Mouse (Mus musculus): ENCODE results near the gene Stk16. TPM values are rescaled to one million over a fixed set of nuclear protein-coding genes. Genes with fewer than 3 reads are reported as not detected.

The Stk16 gene
- polyA plus RNA-seq, 1 experiment from 2014 or later = 120 TPM

DNA sequence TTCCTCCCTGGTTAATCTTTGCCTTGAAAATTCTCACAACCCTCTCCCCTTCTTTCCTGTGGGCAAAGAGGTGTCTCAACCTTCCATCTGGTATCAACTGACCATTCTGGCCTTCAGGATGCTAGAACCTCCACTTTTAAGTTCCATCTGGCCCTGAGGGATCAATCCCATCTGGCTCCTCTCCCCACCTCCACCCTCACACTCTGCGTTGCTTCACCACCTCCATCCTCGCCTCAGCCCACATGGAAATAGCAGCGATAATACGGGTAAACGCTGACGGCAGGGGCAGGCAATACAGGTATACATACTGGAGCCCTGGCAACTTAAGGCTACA lies 7.2 kb downstream of the Stk16 start:
- H3K4me2 ChIP-seq (ENCODE audit: low read length) = peak overlapping the region; percentile 97
- H3K4me3 ChIP-seq (replicated peaks; ENCODE audit: low read depth, low read length) = no peak overlapping the region
- DNase-seq (no peak), ATAC-seq (ENCODE audit: low FRiP score, low TSS enrichment) (no peak)
- H3K27me3 ChIP-seq (ENCODE audit: control insufficient read depth, insufficient read depth, low read length) = peaks cover 46% of the 10 kb centered on the region
- H3K9ac ChIP-seq (replicated peaks; ENCODE audit: low read length) = no peak overlapping the region
- H3K27ac ChIP-seq (replicated peaks; ENCODE audit: low read depth, low read length) = no peak overlapping the region
- no peaks in the 10 kb centered on the region for H3K9me3 ChIP-seq (ENCODE audit: control insufficient read depth, low read length)
- peaks cover 25% of the 10 kb centered on the region for H3K36me3 ChIP-seq (ENCODE audit: control insufficient read depth, insufficient read depth, low read length)
- WGBS = 8% methylated on average over 6 of the region's 6 CpGs
- H3K4me1 ChIP-seq (ENCODE audit: control insufficient read depth, insufficient read depth, low read length) = peaks cover 17% of the 10 kb centered on the region

DNA sequence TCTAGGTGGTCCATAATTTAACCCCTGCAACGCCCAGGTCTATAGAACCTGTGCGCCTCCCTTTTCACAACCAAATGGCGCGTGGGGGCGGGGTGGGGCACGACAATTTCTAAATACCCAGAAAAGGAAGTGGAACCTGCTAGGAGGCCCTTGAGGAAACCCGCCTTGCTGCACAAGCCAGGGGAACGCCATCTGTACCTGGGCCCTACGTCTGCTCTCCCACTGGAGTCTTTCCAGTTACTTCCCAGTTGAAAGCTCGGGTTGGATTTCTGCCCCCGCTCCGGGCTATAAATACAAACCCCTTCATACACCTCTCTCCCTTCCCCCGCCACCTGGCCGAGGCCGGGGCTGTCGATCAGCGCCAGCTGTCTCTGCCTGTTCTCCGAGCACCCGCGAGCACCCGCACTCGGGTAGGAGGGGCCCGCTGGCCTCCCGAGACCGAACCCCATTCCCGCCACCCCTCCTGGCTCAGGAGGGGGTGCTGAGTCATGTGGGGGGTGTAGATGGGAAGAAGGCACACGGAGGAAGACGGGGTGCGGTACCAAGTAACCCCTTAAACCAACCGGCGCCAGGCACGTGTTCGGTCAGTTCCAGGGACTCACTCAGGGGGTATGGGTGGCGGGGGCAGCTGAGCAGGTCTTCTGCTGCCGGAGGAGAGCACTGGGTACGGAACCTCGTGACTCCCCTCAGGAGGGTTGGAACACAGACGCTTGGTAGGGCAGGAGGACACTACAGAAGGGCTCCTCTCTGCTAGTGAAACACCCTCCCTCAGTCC lies 7.8 kb downstream of the Stk16 start:
- Histone ChIP-seq H3K27ac (replicated peaks; ENCODE audit: low read depth, low read length) (no peak overlapping the region), H3K9me3 (ENCODE audit: control insufficient read depth, low read length) (no peaks in the 10 kb centered on the region), H3K27me3 (ENCODE audit: control insufficient read depth, insufficient read depth, low read length) (peaks cover 46% of the 10 kb centered on the region), H3K4me2 (ENCODE audit: low read length) (peak overlapping the region; percentile 97), H3K9ac (replicated peaks; ENCODE audit: low read length) (peak overlapping the region; percentile 30; the same call in 1 of the 2 replicates), H3K4me1 (ENCODE audit: control insufficient read depth, insufficient read depth, low read length) (peaks cover 17% of the 10 kb centered on the region), H3K36me3 (ENCODE audit: control insufficient read depth, insufficient read depth, low read length) (peaks cover 20% of the 10 kb centered on the region), H3K4me3 (replicated peaks; ENCODE audit: low read depth, low read length) (peak overlapping the region; percentile 52)
- WGBS = 2% methylated on average over 38 of the region's 38 CpGs
- ATAC-seq (ENCODE audit: low FRiP score, low TSS enrichment) (peak; percentile 49; the same call in 1 of the 2 replicates), DNase-seq (no peak)

DNA sequence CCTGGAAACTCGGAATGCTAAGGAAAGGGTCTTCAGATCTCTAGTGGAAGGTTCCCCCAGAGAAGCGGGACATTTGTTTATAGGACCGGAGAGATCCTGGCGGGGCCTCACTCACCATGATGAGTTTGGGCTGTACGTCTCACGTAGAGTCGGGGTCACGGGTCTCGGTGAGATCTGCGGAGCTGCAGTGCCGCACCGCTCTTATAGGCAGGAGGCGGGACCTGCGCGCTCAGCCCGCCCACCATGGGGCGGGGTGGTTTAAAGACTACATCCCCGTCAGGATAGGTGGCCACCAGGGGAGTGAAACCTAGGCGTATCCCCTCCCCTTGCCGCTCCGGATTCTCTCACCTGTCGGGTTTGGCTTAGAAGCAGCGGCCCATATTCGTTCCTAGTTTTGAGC lies 8.4 kb downstream of the Stk16 start:
- H3K9ac ChIP-seq (replicated peaks; ENCODE audit: low read length) = peak overlapping the region; percentile 62
- H3K4me1 ChIP-seq (ENCODE audit: control insufficient read depth, insufficient read depth, low read length) = peaks cover 17% of the 10 kb centered on the region
- peak overlapping the region; percentile 52 for H3K4me3 ChIP-seq (replicated peaks; ENCODE audit: low read depth, low read length)
- peak overlapping the region; percentile 97 for H3K4me2 ChIP-seq (ENCODE audit: low read length)
- ATAC-seq (ENCODE audit: low FRiP score, low TSS enrichment) = peak; percentile 76
- peaks cover 46% of the 10 kb centered on the region for H3K27me3 ChIP-seq (ENCODE audit: control insufficient read depth, insufficient read depth, low read length)
- H3K27ac ChIP-seq (replicated peaks; ENCODE audit: low read depth, low read length) = no peak overlapping the region
- H3K9me3 ChIP-seq (ENCODE audit: control insufficient read depth, low read length) = no peaks in the 10 kb centered on the region
- WGBS = under 1% methylated on average over 24 of the region's 24 CpGs
- peaks cover 13% of the 10 kb centered on the region for H3K36me3 ChIP-seq (ENCODE audit: control insufficient read depth, insufficient read depth, low read length)
- DNase-seq = peak; percentile 84

DNA sequence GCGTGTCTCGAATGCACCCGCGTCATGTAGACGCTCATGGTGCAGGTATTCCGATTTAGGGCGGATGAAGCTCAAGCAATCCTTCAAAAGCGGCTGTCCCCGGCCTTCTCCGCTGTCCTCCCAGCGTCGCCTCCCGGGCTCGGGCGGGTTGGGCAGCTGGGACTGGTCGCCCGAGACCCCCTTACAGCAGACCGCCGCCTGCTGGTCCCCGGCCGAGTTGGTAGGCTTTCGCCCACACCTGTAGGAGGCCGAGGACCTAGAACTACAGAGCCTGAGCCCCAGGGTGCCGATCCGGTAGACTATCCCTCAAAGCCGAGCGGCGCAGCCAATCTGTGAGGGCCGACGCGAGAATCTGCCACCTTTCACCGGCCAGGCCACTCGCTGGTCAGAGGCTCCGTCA lies 8.9 kb downstream of the Stk16 start, which contains the start of gene Tuba4a:
Tuba4a (minus strand) TSS at position 335 of the 400 bp plus-strand sequence.
- Histone ChIP-seq H3K4me1 (ENCODE audit: control insufficient read depth, insufficient read depth, low read length) (peaks cover 17% of the 10 kb centered on the region), H3K9ac (replicated peaks; ENCODE audit: low read length) (peak within 1 kb of the TSS; percentile 62), H3K27me3 (ENCODE audit: control insufficient read depth, insufficient read depth, low read length) (peaks cover 46% of the 10 kb centered on the region), H3K9me3 (ENCODE audit: control insufficient read depth, low read length) (no peaks in the 10 kb centered on the region), H3K4me3 (replicated peaks; ENCODE audit: low read depth, low read length) (peak within 1 kb of the TSS; percentile 52), H3K27ac (replicated peaks; ENCODE audit: low read depth, low read length) (no peak within 1 kb of the TSS), H3K4me2 (ENCODE audit: low read length) (peak within 1 kb of the TSS; percentile 97), H3K36me3 (ENCODE audit: control insufficient read depth, insufficient read depth, low read length) (peaks cover 9% of the 10 kb centered on the region)
- ATAC-seq (ENCODE audit: low FRiP score, low TSS enrichment) (peak; percentile 56), DNase-seq (peak; percentile 62)
- under 1% methylated on average over 34 of the region's 34 CpGs for WGBS

DNA sequence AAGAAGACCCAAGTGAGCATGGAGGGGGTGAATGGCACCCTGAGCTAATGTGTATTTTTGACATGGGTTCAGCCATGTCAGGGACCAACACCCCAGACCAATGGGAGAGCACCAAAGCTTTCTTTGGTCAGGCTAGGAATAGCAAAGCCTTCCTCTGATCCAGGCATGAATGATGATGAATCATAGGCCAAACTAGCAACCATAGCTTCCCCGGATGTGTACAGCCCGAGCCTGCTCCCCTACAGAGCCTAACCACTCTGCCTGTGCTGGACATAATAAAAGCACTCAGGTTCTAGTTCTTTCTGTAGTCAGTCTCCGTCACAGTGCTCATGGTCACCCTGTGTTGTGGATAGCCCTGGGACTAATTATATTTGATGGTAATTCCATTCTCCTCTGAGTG lies 10.9 kb downstream of the Stk16 start:
- ATAC-seq (ENCODE audit: low FRiP score, low TSS enrichment) (no peak), DNase-seq (no peak)
- peaks cover 46% of the 10 kb centered on the region for H3K27me3 ChIP-seq (ENCODE audit: control insufficient read depth, insufficient read depth, low read length)
- no peak overlapping the region for H3K27ac ChIP-seq (replicated peaks; ENCODE audit: low read depth, low read length)
- no peak overlapping the region for H3K4me3 ChIP-seq (replicated peaks; ENCODE audit: low read depth, low read length)
- peaks cover 17% of the 10 kb centered on the region for H3K4me1 ChIP-seq (ENCODE audit: control insufficient read depth, insufficient read depth, low read length)
- WGBS = 75% methylated on average over 3 of the region's 3 CpGs
- no peaks in the 10 kb centered on the region for H3K9me3 ChIP-seq (ENCODE audit: control insufficient read depth, low read length)
- H3K36me3 ChIP-seq (ENCODE audit: control insufficient read depth, insufficient read depth, low read length) = no peaks in the 10 kb centered on the region
- no peak overlapping the region for H3K9ac ChIP-seq (replicated peaks; ENCODE audit: low read length)
- H3K4me2 ChIP-seq (ENCODE audit: low read length) = no peak overlapping the region

DNA sequence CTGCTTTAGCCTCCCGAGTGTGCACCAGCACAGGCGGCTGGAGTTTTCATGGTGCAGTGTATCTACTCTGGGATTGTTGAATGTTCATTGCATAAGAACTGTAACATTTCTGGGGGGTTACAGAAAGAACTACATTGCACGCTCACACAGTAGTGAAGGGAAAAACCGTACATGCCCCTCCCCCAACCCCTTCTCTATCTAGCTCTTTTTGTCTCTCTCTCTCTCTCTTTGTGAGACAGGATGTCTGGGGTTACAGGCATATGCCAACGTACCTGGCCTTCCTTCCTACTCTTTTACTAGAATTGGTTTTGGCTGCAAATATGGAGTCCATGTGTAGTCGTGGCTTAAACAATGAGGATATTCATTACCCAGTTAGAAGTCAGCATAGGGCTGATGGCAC lies 12.3 kb downstream of the Stk16 start:
- Histone ChIP-seq H3K4me1 (ENCODE audit: control insufficient read depth, insufficient read depth, low read length) (peaks cover 17% of the 10 kb centered on the region), H3K27ac (replicated peaks; ENCODE audit: low read depth, low read length) (no peak overlapping the region), H3K9ac (replicated peaks; ENCODE audit: low read length) (no peak overlapping the region), H3K9me3 (ENCODE audit: control insufficient read depth, low read length) (no peaks in the 10 kb centered on the region), H3K27me3 (ENCODE audit: control insufficient read depth, insufficient read depth, low read length) (peaks cover 33% of the 10 kb centered on the region), H3K36me3 (ENCODE audit: control insufficient read depth, insufficient read depth, low read length) (no peaks in the 10 kb centered on the region), H3K4me3 (replicated peaks; ENCODE audit: low read depth, low read length) (no peak overlapping the region), H3K4me2 (ENCODE audit: low read length) (no peak overlapping the region)
- no peak for ATAC-seq (ENCODE audit: low FRiP score, low TSS enrichment)
- DNase-seq = no peak
- WGBS = 85% methylated on average over 6 of the region's 6 CpGs

DNA sequence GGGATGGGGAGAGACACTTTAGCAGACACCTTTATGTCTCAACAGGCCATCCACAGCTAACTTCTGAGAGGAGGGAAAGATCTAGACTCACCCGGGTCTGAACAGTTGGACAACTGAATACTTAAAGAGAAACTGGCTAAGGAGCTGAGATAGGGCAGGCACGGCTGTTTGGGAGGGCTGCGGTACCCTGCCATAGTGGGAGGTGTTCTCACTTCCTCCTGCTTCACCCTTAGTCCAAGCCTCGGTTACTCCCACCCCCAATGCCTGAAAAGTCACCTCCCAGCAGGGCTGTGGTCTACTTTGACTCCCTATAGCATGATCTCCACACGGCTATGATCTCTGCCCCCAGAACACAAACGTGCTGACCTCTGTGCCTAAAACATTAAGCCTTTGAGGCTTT lies 12.9 kb downstream of the Stk16 start:
- ATAC-seq (ENCODE audit: low FRiP score, low TSS enrichment) (no peak), DNase-seq (no peak)
- Histone ChIP-seq H3K4me1 (ENCODE audit: control insufficient read depth, insufficient read depth, low read length) (peaks cover 13% of the 10 kb centered on the region), H3K27ac (replicated peaks; ENCODE audit: low read depth, low read length) (no peak overlapping the region), H3K27me3 (ENCODE audit: control insufficient read depth, insufficient read depth, low read length) (peaks cover 27% of the 10 kb centered on the region), H3K9me3 (ENCODE audit: control insufficient read depth, low read length) (no peaks in the 10 kb centered on the region), H3K4me3 (replicated peaks; ENCODE audit: low read depth, low read length) (no peak overlapping the region), H3K36me3 (ENCODE audit: control insufficient read depth, insufficient read depth, low read length) (no peaks in the 10 kb centered on the region), H3K4me2 (ENCODE audit: low read length) (no peak overlapping the region), H3K9ac (replicated peaks; ENCODE audit: low read length) (no peak overlapping the region)
- 78% methylated on average over 6 of the region's 6 CpGs for WGBS

DNA sequence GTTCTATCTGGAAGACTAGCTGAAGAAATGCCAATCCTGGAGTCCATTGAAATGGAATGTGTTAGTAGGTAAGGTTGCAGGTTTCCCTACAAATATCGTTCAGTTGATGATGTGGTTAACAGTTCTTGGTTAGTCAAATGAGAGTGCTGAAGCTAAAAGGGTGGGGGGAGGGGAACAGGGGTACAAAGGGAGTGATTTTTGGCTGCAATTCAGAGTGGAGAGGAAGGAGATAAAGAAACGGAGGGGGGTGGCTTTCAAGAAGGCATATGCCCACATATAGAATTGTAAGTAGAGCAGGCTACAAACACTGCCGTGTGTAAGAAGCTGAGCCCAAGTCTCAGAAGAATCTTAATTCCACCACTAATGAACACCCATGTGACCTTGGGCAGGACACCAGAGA lies 14.8 kb downstream of the Stk16 start:
- WGBS = 72% methylated on average over 3 of the region's 3 CpGs
- Histone ChIP-seq H3K4me1 (ENCODE audit: control insufficient read depth, insufficient read depth, low read length) (no peaks in the 10 kb centered on the region), H3K4me3 (replicated peaks; ENCODE audit: low read depth, low read length) (no peak overlapping the region), H3K9me3 (ENCODE audit: control insufficient read depth, low read length) (no peaks in the 10 kb centered on the region), H3K9ac (replicated peaks; ENCODE audit: low read length) (no peak overlapping the region), H3K4me2 (ENCODE audit: low read length) (no peak overlapping the region), H3K27ac (replicated peaks; ENCODE audit: low read depth, low read length) (no peak overlapping the region), H3K36me3 (ENCODE audit: control insufficient read depth, insufficient read depth, low read length) (no peaks in the 10 kb centered on the region), H3K27me3 (ENCODE audit: control insufficient read depth, insufficient read depth, low read length) (peaks cover 13% of the 10 kb centered on the region)
- DNase-seq (no peak), ATAC-seq (ENCODE audit: low FRiP score, low TSS enrichment) (no peak)

DNA sequence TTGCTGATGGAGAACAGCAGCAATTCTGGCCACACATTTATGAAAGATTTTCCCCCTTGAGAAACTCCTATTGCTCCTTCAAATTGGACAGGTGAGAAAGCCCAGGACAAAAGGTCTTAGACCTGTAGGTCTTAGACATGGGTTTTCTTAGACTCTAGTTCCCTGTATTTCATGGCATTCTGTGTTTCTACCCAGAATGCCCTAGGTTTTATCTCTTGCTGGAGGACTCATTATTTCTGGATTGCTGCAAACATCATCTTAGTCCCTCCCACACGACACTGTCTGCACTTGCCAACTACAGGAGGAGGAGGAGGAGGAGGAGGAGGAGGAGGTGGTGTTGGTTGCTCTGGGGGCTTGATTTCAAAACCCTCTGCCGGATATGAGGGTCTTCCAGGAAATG lies 15.5 kb downstream of the Stk16 start:
- ATAC-seq (ENCODE audit: low FRiP score, low TSS enrichment) = no peak
- Histone ChIP-seq H3K27ac (replicated peaks; ENCODE audit: low read depth, low read length) (no peak overlapping the region), H3K4me3 (replicated peaks; ENCODE audit: low read depth, low read length) (no peak overlapping the region), H3K9me3 (ENCODE audit: control insufficient read depth, low read length) (no peaks in the 10 kb centered on the region), H3K27me3 (ENCODE audit: control insufficient read depth, insufficient read depth, low read length) (peaks cover 7% of the 10 kb centered on the region; the same call in 1 of the 2 replicates), H3K4me2 (ENCODE audit: low read length) (no peak overlapping the region), H3K4me1 (ENCODE audit: control insufficient read depth, insufficient read depth, low read length) (no peaks in the 10 kb centered on the region), H3K36me3 (ENCODE audit: control insufficient read depth, insufficient read depth, low read length) (no peaks in the 10 kb centered on the region), H3K9ac (replicated peaks; ENCODE audit: low read length) (no peak overlapping the region)
- DNase-seq = no peak
- 69% methylated on average over 2 of the region's 2 CpGs for WGBS
